Mouse (Mus musculus) kidney, adult 11 months (tissue): ENCODE data around the gene Gm17631.
"Not testable (repeated sequence)": the region's sequence is repeated elsewhere in the genome, so short reads cannot be mapped to it uniquely, and the experiment has no call there.

Source experiments
- DNase-seq: peaks from one replicate; pipeline ENCODE4 v3.0.0; 2022

Gene Gm17631

GRCm38 (mm10) chr6:129862349-129862748, at the start of gene Gm17631:
TSS of gene Gm17631 (plus strand) at chr6:129862649.
- not testable (repeated sequence) for DNase-seq

- DNase-seq = no peak
Measured at GRCm38 (mm10) chr6:129817731-129818130, 44.7 kb upstream of the Gm17631 start.

GRCm38 (mm10) chr6:129824004-129824403, 38.4 kb upstream of the Gm17631 start:
- no peak for DNase-seq

DNA sequence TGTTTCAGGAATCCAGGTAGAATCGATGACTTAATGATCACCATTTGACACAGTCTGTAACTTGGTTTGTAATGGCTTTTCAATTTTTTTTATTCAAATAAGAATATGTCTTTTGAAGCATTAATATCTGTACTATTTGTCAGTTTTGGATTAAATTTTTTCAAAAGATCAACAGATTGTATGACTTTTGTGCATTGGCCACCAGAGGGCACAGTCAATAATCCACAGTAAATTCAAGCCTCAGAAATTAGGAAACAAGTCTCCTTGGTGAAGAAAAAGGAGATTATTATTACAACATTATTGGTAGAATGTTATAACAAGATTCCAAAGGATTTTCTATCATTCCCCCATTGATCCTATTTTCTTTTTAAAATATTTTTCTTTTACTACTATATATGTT, 36.9 kb upstream of the Gm17631 start:
- no peak for DNase-seq

DNA sequence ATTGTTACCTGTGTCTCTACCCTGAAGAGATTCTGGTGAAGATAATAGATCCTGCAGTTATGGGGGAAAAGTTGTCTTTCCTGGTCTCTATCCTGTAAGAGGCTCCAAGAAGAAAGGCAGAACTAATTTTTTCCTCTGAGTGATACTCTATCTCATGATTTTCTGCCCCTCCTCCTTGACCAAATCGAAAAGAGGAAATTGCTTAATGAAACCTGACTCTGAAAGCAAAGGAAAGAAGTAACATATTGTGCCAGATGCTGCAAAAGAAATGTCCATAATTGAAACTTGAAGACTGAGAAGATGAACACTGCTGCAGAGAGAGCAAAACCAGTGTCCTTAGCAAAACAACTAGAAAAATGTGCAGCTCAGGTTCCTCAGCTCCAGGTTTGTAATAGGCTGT, 14.1 kb downstream of the Gm17631 start, which contains the start of gene Klra17:
TSS of gene Klra17 (minus strand) at position 124 of the 400 bp plus-strand sequence.
- no peak for DNase-seq

- no peak for DNase-seq
Measured at GRCm38 (mm10) chr6:129882525-129882924, 20.1 kb downstream of the Gm17631 start.
